Mouse (Mus musculus): ENCODE data around the gene Ehd1.
A peak's percentile ranks its signal among the peaks of the same experiment; 100 is the strongest.

The Ehd1 gene

DNA sequence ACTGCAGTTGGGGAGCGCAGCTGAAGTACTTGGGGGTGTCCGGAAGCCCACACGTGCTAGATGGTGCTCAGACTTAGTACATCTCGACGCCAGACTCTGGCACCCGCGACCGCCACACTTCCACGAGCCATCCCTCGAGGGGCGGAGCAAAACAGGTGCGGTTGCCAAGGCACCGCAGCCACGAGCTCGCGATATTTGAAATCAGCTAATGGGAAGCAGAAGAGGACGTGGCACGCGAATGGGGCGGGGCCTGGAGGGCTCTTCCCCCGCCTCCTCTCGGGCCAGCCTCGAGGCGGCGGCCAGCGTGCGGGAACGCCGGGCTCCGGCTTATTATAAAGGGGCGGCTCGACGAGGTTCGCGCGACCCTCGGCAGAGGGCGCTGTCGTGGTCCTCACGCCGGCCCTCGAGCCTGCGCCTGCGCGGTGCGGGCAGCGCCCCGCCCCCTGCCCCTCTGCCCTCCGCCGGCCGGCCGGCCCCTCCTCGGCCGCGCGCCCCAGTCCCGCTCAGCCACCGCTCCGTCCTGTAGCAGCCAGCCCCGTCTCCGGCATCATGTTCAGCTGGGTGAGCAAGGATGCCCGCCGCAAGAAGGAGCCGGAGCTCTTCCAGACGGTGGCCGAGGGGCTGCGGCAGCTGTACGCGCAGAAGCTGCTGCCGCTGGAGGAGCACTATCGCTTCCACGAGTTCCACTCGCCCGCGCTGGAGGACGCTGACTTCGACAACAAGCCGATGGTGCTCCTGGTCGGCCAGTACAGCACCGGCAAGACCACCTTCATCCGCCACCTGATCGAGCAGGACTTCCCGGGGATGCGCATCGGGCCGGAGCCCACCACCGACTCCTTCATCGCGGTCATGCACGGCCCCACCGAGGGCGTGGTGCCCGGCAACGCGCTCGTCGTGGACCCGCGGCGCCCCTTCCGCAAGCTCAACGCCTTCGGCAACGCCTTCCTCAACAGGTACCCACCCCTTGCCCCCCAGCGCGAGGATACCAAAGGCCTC, at the start of gene Ehd1:
Gene Ehd1 (plus strand): TSS at position 300 of the 996 bp plus-strand sequence.
- peak; percentile 99 for DNase-seq

DNA sequence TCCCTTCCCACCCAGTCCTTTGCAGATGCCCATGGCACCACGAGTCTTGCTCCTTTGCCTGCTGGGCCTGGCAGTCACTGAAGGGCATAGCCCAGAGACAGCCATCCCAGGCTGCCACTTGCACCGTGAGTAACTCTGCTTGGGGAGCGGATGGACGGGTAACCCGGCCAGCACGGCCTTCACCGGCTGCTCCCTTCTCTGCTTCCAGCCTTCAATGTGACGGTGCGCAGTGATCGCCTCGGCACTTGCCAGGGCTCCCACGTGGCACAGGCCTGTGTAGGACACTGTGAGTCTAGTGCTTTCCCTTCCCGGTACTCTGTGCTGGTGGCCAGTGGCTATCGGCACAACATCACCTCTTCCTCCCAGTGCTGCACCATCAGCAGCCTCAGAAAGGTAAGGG, 49.8 kb upstream of the Ehd1 start:
- peak; percentile 38 for DNase-seq

- DNase-seq = peak; percentile 33
These were observed 48.7 kb upstream of the Ehd1 start for GRCm38 (mm10) chr19:6227864-6228263.

DNA sequence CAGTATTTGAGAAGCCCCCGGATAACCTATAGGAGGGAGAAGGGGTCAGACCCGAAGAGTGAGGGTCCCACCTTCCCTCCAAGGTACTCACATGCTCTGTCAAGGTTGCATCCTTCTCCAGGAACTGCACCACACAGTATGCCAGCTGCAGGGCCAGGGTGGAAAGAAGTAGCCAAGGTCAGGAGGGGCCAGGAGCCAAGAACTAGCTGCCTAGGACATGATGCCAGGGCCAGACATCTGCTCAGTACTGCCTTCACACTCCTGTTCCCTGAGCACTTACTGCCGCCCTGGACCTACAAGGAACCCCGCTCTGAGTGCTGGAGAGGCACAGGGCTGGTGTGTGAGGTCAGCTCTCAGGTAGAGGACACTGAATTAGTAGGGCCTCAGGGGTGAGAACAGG, 46.1 kb upstream of the Ehd1 start:
- peak; percentile 68 for DNase-seq

DNA sequence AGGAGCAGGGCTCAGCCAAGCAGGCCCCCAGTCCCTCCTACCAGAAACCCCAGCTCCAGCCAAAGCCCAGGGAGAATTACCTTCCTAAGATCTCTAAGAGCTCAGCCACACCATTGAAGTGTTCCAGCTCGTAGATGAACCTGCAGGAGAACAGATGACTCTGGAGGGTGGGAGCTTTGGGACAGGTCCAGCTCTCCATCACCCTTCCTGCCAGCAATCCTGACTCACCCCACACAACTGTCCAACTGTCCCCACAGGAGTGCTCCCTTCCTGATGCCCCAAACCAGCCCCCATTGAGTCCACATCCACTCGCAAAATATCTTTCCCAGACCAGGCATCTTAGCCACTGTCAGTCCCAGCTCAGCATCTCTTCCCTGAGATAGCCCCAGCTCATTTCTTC, 45.5 kb upstream of the Ehd1 start:
- peak; percentile 39 for DNase-seq

GRCm38 (mm10) chr19:6233647-6234046, 42.9 kb upstream of the Ehd1 start:
- DNase-seq = no peak

DNA sequence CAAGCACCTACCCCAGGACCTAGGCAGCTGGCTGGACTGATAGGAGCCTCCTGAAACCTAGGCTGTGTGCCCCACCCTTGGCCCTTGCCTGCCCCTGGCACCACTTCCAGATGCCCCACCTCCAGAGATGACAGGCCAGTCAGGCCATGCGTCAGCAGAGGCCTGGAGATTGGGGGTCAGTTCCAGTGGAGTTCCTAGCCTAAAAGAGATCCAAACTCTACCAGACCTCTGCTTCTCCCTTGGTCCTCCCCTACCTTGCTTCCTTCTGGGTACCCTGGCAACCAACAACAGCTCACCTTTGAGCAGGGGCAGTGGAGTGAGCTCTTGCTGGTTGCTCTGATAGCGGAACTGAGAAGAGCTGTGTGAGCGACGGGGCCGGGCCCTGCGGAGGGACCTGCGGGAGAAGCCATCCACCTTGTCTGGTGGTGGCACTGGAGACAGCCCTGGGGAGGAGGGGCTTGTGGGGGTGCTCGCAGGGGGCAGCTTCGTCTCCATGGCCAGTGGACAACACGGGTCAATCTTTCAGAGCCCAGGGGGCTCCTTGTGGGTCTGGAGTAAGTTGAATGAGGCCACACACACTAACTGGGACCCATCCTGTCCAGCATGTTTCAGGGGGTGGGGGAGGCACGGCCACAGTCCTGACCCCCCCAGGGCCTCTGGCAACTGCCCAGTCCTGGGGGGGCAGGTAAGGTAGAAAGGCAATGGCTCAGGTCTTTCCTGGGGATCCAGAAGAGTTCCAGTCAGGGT, 42.0 kb upstream of the Ehd1 start:
- DNase-seq = peak; percentile 81

DNA sequence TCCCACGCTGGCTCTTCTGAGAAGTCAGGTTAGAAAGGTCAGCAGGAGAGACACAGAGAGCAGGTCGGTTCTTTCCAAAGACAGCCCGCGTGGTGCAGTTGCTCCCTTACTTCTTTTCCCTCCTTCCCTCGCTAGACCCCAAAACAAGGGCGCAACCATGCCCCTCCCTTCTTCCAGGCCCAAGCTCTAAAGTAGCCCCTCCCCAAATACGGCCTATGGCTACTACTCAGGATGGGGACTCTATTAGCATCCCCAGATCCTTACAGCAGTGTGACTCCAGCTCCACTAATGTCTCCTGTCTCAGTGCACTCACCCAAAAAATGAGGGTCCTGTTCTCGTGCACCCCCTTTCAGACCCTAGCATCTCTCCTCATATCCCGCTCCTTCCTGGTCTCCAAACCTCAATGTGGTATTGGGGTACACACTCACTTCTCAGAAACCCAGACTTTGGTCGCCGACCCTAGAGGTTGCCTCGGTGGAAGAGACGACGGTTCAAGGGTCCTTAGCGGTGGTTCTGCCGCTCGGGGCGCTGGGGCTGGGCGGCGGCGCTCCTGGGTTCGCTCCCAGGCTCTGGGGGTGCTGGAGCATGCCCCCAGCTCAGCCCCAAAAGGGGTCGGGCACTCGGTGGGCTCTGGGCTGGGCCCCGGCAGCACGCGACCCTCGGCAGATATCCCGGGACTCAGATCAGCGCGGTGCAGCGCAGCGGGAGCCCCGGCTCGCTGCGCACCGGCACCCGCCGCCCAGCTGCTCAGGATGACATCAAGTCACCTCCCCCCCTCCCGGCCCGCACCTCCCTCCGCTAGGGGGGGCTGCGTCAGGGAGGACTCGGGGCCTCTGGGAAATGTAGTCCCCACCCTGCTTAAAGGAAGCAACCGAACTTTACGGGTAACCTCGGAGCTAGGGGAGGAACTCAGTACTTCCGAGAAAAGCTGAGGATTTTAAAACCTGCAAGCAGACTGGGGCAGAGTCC, 41.2 kb upstream of the Ehd1 start, which contains the start of gene Ppp2r5b:
Gene Ppp2r5b (minus strand): TSS at position 789 of the 969 bp plus-strand sequence.
- DNase-seq = peak; percentile 96

- peak; percentile 97 for DNase-seq
These were observed 40.5 kb upstream of the Ehd1 start for GRCm38 (mm10) chr19:6236053-6236441.

DNA sequence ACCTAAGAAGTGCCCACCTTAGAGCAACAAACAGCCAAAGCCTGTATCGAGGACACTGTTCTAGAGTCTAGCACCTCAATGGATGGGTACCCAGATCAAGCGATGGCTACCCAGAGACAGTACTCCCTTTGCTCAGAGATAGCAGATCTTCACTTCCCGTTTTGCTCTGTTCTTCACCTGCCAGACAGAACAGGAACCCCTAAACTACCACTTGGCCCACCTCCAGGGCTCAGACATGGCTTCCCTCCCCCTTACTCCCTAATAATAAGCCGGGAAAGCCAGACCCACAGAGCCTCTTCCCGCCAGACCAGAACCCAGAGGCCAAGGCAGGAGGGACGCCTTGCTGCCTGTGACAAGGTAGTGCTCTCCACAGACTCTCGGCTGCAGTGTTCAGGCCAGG, 39.7 kb upstream of the Ehd1 start:
- DNase-seq = peak; percentile 78

DNA sequence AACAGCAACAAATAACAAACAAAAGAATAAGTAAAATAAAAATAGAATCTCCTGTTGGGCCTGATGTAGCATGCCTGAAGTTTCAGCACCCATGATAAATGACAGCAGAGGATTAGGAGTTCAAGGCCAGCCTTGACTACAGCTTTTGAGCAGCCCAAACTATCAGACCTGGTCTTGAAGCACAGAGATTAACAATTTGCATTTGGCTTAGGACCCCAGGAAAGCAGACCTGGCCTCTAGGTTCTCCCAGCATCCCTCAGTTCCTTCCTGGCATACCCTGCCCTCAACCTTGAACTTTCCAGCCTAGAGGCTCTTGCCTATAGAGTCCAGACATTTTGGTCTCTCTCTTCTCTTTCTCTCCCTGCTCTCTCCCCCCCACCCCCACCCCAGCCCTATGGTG, 37.8 kb upstream of the Ehd1 start:
- no peak for DNase-seq

GRCm38 (mm10) chr19:6240136-6240535, 36.4 kb upstream of the Ehd1 start:
- DNase-seq = peak; percentile 37

GRCm38 (mm10) chr19:6240725-6241124, 35.8 kb upstream of the Ehd1 start:
- peak; percentile 49 for DNase-seq

GRCm38 (mm10) chr19:6241274-6242107, 35.0 kb upstream of the Ehd1 start, which contains the start of gene Atg2a:
Atg2a (plus strand) TSS chr19:6241668.
- DNase-seq = peak; percentile 100

GRCm38 (mm10) chr19:6242281-6242680, 34.2 kb upstream of the Ehd1 start:
- peak; percentile 82 for DNase-seq

- no peak for DNase-seq
These were observed 33.3 kb upstream of the Ehd1 start for GRCm38 (mm10) chr19:6243226-6243625.

DNA sequence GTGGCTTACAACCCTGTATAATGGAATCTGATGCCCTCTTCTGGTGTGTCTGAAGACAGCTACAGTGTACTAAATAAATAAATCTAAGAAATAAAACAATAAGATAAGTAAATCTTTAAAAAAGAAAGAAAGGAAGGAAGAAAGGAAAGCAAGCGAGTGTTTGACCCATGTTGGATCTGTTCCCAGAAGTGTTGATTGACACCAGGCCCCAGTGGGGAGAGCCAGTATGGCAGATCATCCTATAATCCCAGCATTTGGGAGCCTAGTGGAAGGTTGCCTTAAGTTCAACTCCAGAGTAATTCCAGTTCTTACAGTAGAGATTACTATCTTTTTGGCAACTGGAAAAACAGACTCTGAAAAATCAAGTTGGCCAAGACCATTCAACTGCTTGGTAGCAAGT, 30.7 kb upstream of the Ehd1 start:
- DNase-seq = no peak

DNA sequence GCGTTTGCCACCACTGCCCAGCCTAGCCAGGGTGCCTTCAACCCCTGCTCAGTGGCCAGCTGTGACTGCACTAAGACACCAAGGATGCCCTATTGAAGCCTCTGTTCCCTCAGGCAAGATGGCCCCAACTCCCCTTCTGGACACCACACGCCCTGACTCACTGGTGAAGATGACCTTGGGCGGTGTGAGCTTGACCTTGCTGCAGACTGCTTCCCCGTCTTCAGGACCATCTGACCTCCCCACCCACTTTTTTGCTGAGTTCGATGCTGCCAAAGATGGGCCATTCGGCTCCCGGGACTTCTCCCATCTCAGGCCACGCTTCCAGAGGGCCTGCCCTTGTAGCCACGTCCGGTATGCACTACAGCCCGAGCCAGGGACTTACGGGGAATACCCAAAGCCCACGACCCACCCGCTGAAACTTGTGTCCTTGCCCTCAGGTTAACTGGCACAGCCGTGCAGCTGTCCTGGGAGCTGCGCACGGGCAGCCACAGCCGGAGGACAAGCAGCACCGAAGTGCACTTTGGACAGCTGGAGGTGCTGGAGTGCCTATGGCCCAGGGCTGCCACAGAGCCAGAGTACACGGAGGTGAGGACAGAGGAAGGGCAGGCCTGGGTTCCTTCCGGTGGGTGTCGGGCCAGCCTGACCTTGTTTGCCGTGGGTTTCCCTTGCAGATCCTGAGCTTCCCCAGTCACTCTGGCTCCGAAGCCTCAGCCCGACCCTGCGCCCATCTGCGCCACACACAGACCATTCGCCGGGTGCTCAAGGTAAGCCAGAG, 28.8 kb upstream of the Ehd1 start:
- no peak for DNase-seq

DNA sequence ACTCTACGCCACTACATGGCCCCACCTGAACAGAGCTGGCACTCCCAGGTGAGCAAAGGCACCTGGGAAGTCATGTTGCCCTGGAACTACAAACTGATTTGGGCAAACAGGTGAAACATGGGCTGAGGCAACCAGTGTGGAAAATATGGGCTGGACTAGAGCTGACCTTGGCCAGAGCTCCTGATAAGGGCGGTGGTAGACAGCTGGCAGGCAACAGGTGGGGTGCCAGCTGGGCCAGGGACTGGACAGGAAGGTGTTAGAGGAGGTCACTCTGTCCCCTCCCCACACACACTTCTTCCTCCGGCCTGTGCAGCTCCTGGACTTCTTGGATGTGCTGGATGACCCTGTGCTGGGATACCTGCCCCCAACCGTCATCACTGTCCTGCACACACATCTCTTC, 23.5 kb upstream of the Ehd1 start:
- no peak for DNase-seq

GRCm38 (mm10) chr19:6260428-6260827, 16.1 kb upstream of the Ehd1 start:
- peak; percentile 61 for DNase-seq

GRCm38 (mm10) chr19:6260946-6261345, 15.6 kb upstream of the Ehd1 start:
- DNase-seq = no peak
